Mouse (Mus musculus) thymus, adult 2 months (tissue): ENCODE data around the gene Plekhj1. TPM values are rescaled to one million over a fixed set of nuclear protein-coding genes. Genes with fewer than 3 reads are reported as not detected.

Experiments
- DNase-seq: peaks from one replicate; pipeline ENCODE4 v3.0.0; 2021
- H3K27ac ChIP-seq: fragments of 200-500 bp; 2 replicates; pipeline ENCODE4 v1.5.1; 2012; ENCODE audit warnings: low read length, control low read depth; ENCODE audit not compliant: control insufficient read depth, insufficient read depth
- H3K27me3 ChIP-seq: fragments of 200-500 bp; 2 replicates; pipeline ENCODE4 v1.6.1; 2012; ENCODE audit warnings: mild to moderate bottlenecking, low read length, moderate library complexity, mixed read lengths; ENCODE audit not compliant: control insufficient read depth, insufficient read depth
- H3K36me3 ChIP-seq: fragments of 200-500 bp; 2 replicates; pipeline ENCODE4 v1.6.1; 2012; ENCODE audit warnings: mild to moderate bottlenecking, low read length, moderate library complexity; ENCODE audit not compliant: control insufficient read depth, insufficient read depth
- H3K4me1 ChIP-seq: fragments of 200-500 bp; replicated peaks from 2 replicates; pipeline ENCODE4 v1.6.1; 2012; ENCODE audit warnings: low read length; ENCODE audit not compliant: control insufficient read depth, insufficient read depth
- H3K4me3 ChIP-seq: fragments of 200-500 bp; 2 replicates; pipeline ENCODE4 v1.5.1; 2012; ENCODE audit warnings: mild to moderate bottlenecking, low read length, control low read depth, moderate library complexity; ENCODE audit not compliant: control insufficient read depth, insufficient read depth
- CTCF ChIP-seq: fragments of 200-500 bp; IDR thresholded peaks from 2 replicates; pipeline ENCODE4 v1.5.1; 2012; ENCODE audit warnings: mild to moderate bottlenecking, control low read depth, low read length, moderate library complexity, borderline replicate concordance; ENCODE audit not compliant: control insufficient read depth, poor library complexity, insufficient read depth; ENCODE audit errors: extremely low read depth
- POLR2A ChIP-seq: fragments of 200-500 bp; IDR thresholded peaks from 2 replicates; pipeline ENCODE4 v1.6.1; 2012; ENCODE audit warnings: mild to moderate bottlenecking, low read length, control low read depth, moderate library complexity; ENCODE audit not compliant: control insufficient read depth, poor library complexity, insufficient read depth; ENCODE audit errors: extremely low read depth
- WGBS: fragments of 180-500 bp; shearing (Covaris S2); methylation state at CpG from one replicate; pipeline ENCODE4 v1.1.7; 2018; 5-methylcytosine and 5-hydroxymethylcytosine counted together
- polyA plus RNA-seq: library from polyadenylated mRNA; depleted of rRNA; stranded (reverse); fragments of >200 nt; gene quantifications from 2 replicates; pipeline ENCODE4 v1.2.3, GENCODE M21; 2012; rRNA removed

Plekhj1 gene
- polyA plus RNA-seq, 1 experiment, result 153 TPM

DNA sequence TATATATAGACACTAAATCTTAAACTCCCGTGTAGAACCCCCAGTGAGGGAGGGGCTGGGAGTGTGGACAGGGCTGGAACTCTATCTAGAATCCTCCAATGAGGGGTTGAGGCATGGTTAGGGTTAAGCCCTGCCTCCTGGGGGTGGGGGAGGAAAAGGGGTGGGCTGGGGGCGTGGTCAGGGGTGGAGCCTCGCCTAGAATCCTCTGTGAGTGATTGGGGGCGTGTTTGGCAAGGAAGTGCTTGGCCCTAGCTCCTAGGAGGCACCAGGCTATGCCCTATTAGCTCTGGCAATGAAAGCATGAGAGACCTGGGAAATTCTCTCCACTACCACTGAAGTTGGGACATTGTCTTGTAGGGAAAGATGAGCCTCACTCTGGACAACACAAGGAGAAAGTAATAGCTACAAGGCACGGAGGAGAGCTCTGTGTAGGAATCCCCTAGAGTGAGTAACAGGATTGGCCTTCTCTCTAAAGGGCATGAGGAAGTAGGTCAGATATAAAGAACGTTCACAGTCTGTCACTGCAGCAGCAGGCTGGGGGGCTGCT lies 46.3 kb downstream of the Plekhj1 start:
- peak; percentile 59 for DNase-seq
- H3K27me3 ChIP-seq, result no peaks in the 10 kb centered on the region
- no peaks in the 10 kb centered on the region for H3K36me3 ChIP-seq
- TF ChIP-seq POLR2A (no peak), CTCF (no peak)
- 5% methylated on average over 6 of the region's 6 CpGs for WGBS
- H3K4me3 ChIP-seq, result no peak overlapping the region
- H3K4me1 ChIP-seq, result peaks cover 29% of the 10 kb centered on the region
- no peak overlapping the region for H3K27ac ChIP-seq

DNA sequence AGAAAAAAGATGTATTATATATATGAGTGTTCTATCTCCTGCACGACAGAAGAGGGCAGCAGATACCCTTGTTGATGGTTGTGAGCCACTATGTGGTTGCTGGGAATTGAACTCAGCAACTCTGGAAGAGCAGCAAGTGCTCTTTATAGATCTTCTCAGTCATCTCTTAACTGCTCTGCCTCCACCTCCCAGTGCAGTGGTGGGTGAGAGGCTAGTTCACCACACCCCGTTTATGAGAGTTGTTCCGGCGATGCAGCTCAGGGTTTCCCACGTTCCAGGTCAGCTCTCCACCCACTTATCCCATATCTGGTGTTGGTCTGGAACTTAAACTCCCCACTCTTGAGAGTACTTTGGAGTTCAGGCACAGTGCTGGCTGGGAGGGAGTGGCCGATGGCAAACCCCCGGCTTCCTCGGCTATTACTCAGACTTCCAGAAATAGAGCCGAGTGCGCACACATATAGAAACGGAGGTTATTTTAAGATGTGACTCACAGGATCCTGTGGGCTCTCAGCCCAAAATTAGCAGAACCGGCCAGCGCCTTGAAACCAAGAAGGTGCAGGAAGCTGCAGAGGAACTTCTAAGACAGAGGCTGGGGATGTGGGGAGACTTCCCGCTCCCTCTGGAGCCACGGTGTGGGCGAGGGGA lies 47.1 kb downstream of the Plekhj1 start:
- peak; percentile 28 for DNase-seq
- no peaks in the 10 kb centered on the region for H3K27me3 ChIP-seq
- H3K27ac ChIP-seq, result no peak overlapping the region
- no peaks in the 10 kb centered on the region for H3K36me3 ChIP-seq
- TF ChIP-seq CTCF, result no peak
- no peak for TF ChIP-seq POLR2A
- no peak overlapping the region for H3K4me3 ChIP-seq
- peaks cover 21% of the 10 kb centered on the region for H3K4me1 ChIP-seq
- WGBS, result 1% methylated on average over 16 of the region's 16 CpGs

DNA sequence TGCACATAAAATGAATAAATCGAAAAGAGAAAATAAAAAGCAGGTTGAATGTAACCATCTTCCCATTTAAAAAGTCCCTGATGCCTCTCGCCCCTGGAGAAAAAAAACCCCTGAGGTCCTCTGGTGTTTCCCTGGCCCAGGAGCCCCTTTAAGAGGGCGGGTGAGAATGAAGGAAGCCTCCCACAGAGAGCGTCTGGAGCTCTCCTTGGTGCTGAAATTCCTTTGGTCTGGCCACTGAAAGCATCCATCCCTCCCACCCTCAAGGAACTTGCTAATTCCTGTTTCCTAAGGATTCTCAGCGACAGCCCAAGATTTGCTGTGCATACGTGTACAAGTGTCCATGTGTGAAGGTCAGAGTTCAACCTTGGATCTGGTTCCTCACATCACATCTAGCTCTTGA lies 49.8 kb downstream of the Plekhj1 start:
- 18% methylated on average over 6 of the region's 6 CpGs for WGBS
- DNase-seq, result peak; percentile 50
- H3K4me3 ChIP-seq, result no peak overlapping the region
- no peak for TF ChIP-seq POLR2A
- no peak for TF ChIP-seq CTCF
- no peak overlapping the region for H3K27ac ChIP-seq
- H3K27me3 ChIP-seq, result no peaks in the 10 kb centered on the region
- peaks cover 15% of the 10 kb centered on the region for H3K4me1 ChIP-seq
- H3K36me3 ChIP-seq, result no peaks in the 10 kb centered on the region

DNA sequence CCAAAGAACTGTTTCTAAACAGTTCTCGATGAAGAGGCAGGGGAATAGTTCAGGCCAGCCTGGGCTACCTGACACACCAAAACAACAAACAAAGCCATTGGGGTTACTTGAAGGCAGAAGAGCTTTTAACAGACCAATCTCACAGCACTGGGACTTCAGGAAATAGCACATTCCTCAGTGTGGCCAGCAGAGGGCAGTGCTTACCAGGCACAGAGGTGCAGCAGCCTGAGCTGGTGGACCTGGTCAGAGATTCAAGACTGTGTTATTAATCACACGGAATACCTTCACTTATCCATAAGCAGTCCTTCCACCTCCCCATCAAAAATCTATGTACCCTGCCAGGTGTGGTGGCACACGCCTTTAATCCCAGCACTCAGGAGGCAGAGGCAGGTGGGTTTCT lies 51.0 kb downstream of the Plekhj1 start:
- no peak overlapping the region for H3K27ac ChIP-seq
- no peaks in the 10 kb centered on the region for H3K36me3 ChIP-seq
- WGBS, result 10% methylated on average over 3 of the region's 3 CpGs
- H3K27me3 ChIP-seq, result no peaks in the 10 kb centered on the region
- peaks cover 17% of the 10 kb centered on the region for H3K4me1 ChIP-seq
- DNase-seq, result peak; percentile 71
- H3K4me3 ChIP-seq, result no peak overlapping the region
- no peak for TF ChIP-seq POLR2A
- peak; percentile 80; the same call in 1 of the 2 replicates for TF ChIP-seq CTCF

Other genes starting within 250 kb of the Plekhj1 start
- 188 and 209 TPM in 2 replicates for gene Rexo1, start 237.1 kb downstream of the Plekhj1 start, polyA plus RNA-seq
- gene Klf16, start 221.3 kb downstream of the Plekhj1 start, polyA plus RNA-seq, result 31.0 and 46.9 TPM in 2 replicates
- 310 and 359 TPM in 2 replicates for gene Abhd17a, start 208.3 kb downstream of the Plekhj1 start, polyA plus RNA-seq
- gene Scamp4, start 195.8 kb downstream of the Plekhj1 start, polyA plus RNA-seq, result 151 and 156 TPM in 2 replicates
- gene Adat3, start 195.7 kb downstream of the Plekhj1 start, polyA plus RNA-seq, result 42.9 and 48.2 TPM in 2 replicates
- 7.5 and 8.1 TPM in 2 replicates for gene Gm49322, start 192.6 kb downstream of the Plekhj1 start, polyA plus RNA-seq
- gene Csnk1g2, start 175.8 kb downstream of the Plekhj1 start, polyA plus RNA-seq, result 492 and 499 TPM in 2 replicates
- 94.7 and 103 TPM in 2 replicates for gene Btbd2, start 141.6 kb downstream of the Plekhj1 start, polyA plus RNA-seq
- 606 and 621 TPM in 2 replicates for gene Mknk2, start 120.5 kb downstream of the Plekhj1 start, polyA plus RNA-seq
- 252 and 261 TPM in 2 replicates for gene Mob3a, start 96.6 kb downstream of the Plekhj1 start, polyA plus RNA-seq
- 56.4 and 66.9 TPM in 2 replicates for gene Izumo4, start 96.4 kb downstream of the Plekhj1 start, polyA plus RNA-seq
- gene Ap3d1, start 56.4 kb downstream of the Plekhj1 start, polyA plus RNA-seq, result 182 and 195 TPM in 2 replicates
- 121 and 155 TPM in 2 replicates for gene Dot1l, start 43.4 kb downstream of the Plekhj1 start, polyA plus RNA-seq
- gene Sf3a2, start 428 bp downstream of the Plekhj1 start, polyA plus RNA-seq, result 94.6 and 119 TPM in 2 replicates
- 6.3 and 8.8 TPM in 2 replicates for gene Amh, start 6.6 kb upstream of the Plekhj1 start, polyA plus RNA-seq
- gene Jsrp1, start 14.9 kb upstream of the Plekhj1 start, polyA plus RNA-seq, result 0.24 TPM in 1 of 2 replicates, not detected in the other
- 1,706 and 1,988 TPM in 2 replicates for gene Oaz1, start 28.0 kb upstream of the Plekhj1 start, polyA plus RNA-seq
- 0.10 and 1.0 TPM in 2 replicates for gene Lingo3, start 45.4 kb upstream of the Plekhj1 start, polyA plus RNA-seq
- gene Lsm7, start 56.6 kb upstream of the Plekhj1 start, polyA plus RNA-seq, result 187 and 242 TPM in 2 replicates
- 153 and 167 TPM in 2 replicates for gene Sppl2b, start 56.6 kb upstream of the Plekhj1 start, polyA plus RNA-seq
- gene Tmprss9, start 73.2 kb upstream of the Plekhj1 start, polyA plus RNA-seq, result 0.23 and 0.28 TPM in 2 replicates
- 227 and 310 TPM in 2 replicates for gene Timm13, start 102.3 kb upstream of the Plekhj1 start, polyA plus RNA-seq
- 44.2 and 52.7 TPM in 2 replicates for gene Lmnb2, start 119.6 kb upstream of the Plekhj1 start, polyA plus RNA-seq
- 36.2 and 53.2 TPM in 2 replicates for gene Gadd45b, start 131.4 kb upstream of the Plekhj1 start, polyA plus RNA-seq
- 0.63 and 0.80 TPM in 2 replicates for gene Gng7, start 216.3 kb upstream of the Plekhj1 start, polyA plus RNA-seq
- gene Diras1, start 227.0 kb upstream of the Plekhj1 start, polyA plus RNA-seq, result 0.05 and 0.13 TPM in 2 replicates
- 52.7 and 57.6 TPM in 2 replicates for gene Slc39a3, start 238.8 kb upstream of the Plekhj1 start, polyA plus RNA-seq